Comparison of ENCODE assay signal across 8 mouse cellular contexts in genomic region chr17:32506729-32507245, GRCm38 (mm10). TPM values are rescaled to one million over a fixed set of nuclear protein-coding genes. Genes with fewer than 3 reads are reported as not detected.
A peak's percentile ranks its signal among the peaks of the same experiment; 100 is the strongest.
DNase-seq lines count a peak whose midpoint lies in the region; ATAC-seq and TF ChIP-seq lines count a peak whose summit lies in the region.

No protein-coding gene starts in this region.

- DNase-seq in lung, adult 2 months = no peak
- DNase-seq in lung, postnatal 36 days = no peak
- no peak for DNase-seq in frontal cortex, postnatal 36 days (ENCODE audit: low spot score in 2 of 2)
- DNase-seq in retina, embryonic 14.5 days (ENCODE audit: low spot score) = no peak
- no peak for DNase-seq in layer of hippocampus, adult 18-20 months (ENCODE audit: low spot score in 2 of 2)

- H3K4me2 ChIP-seq in embryonic facial prominence, embryonic 13.5 days = peak overlapping the region; percentile 74
- H3K4me2 ChIP-seq in hindbrain, embryonic 16.5 days (ENCODE audit: low read length) = peak overlapping the region; percentile 92

- 41% methylated on average over 9 of the region's 9 CpGs for WGBS in lung, adult 2 months
- 31% methylated on average over 9 of the region's 9 CpGs for WGBS in embryonic facial prominence, embryonic 13.5 days
- 45% methylated on average over 9 of the region's 9 CpGs for WGBS in hindbrain, embryonic 16.5 days
- 65% methylated on average over 9 of the region's 9 CpGs for WGBS in macrophage (ENCODE audit: missing documents)

- peak overlapping the region; percentile 70 for H3K4me3 ChIP-seq in lung, adult 2 months (replicated peaks; ENCODE audit: extremely low read depth, low read depth, low read length)
- peak overlapping the region; percentile 56 for H3K4me3 ChIP-seq in embryonic facial prominence, embryonic 13.5 days
- H3K4me3 ChIP-seq in hindbrain, embryonic 16.5 days (ENCODE audit: low read length) = peak overlapping the region; percentile 58
- peak overlapping the region; percentile 51 for H3K4me3 ChIP-seq in macrophage (ENCODE audit: inconsistent target)

- H3K9me3 ChIP-seq in embryonic facial prominence, embryonic 13.5 days = no peaks in the 10 kb centered on the region
- no peaks in the 10 kb centered on the region for H3K9me3 ChIP-seq in hindbrain, embryonic 16.5 days (ENCODE audit: control insufficient read depth, low read length)

- peak overlapping the region; percentile 89 for H3K27ac ChIP-seq in embryonic facial prominence, embryonic 13.5 days
- H3K27ac ChIP-seq in hindbrain, embryonic 16.5 days (ENCODE audit: low read depth, low read length) = peak overlapping the region; percentile 68
- H3K27ac ChIP-seq in macrophage = no peak overlapping the region

- no peak for TF ChIP-seq POLR2A in lung, adult 2 months (IDR thresholded peaks at IDR 0.05; ENCODE audit: borderline replicate concordance, extremely low read depth, low read depth, low read length)

- H3K9ac ChIP-seq in embryonic facial prominence, embryonic 13.5 days = peak overlapping the region; percentile 71
- peak overlapping the region; percentile 70 for H3K9ac ChIP-seq in hindbrain, embryonic 16.5 days (ENCODE audit: low read depth, low read length)

- ATAC-seq in embryonic facial prominence, embryonic 13.5 days (ENCODE audit: insufficient number of reproducible peaks, insufficient read depth, low FRiP score, low TSS enrichment, low read depth) = no peak
- peak; percentile 19; the same call in 1 of the 2 replicates for ATAC-seq in hindbrain, embryonic 16.5 days

- peaks cover 14% of the 10 kb centered on the region for H3K36me3 ChIP-seq in embryonic facial prominence, embryonic 13.5 days
- H3K36me3 ChIP-seq in hindbrain, embryonic 16.5 days (ENCODE audit: control insufficient read depth, insufficient read depth, low read length) = no peaks in the 10 kb centered on the region
- no peaks in the 10 kb centered on the region for H3K36me3 ChIP-seq in macrophage (ENCODE audit: inconsistent target)

- TF ChIP-seq CTCF in lung, adult 2 months (IDR thresholded peaks at IDR 0.05; ENCODE audit: insufficient read depth, low read length) = no peak

- peaks cover 6% of the 10 kb centered on the region; the same call in 1 of the 2 replicates for H3K4me1 ChIP-seq in lung, adult 2 months (ENCODE audit: control insufficient read depth, insufficient read depth, low read length)
- H3K4me1 ChIP-seq in embryonic facial prominence, embryonic 13.5 days = peaks cover 17% of the 10 kb centered on the region
- peaks cover 15% of the 10 kb centered on the region for H3K4me1 ChIP-seq in hindbrain, embryonic 16.5 days (ENCODE audit: control insufficient read depth, insufficient read depth, low read depth, low read length)

- H3K79me2 ChIP-seq in macrophage (ENCODE audit: inconsistent target) = no peaks in the 10 kb centered on the region

- H3K27me3 ChIP-seq in embryonic facial prominence, embryonic 13.5 days = no peaks in the 10 kb centered on the region
- H3K27me3 ChIP-seq in hindbrain, embryonic 16.5 days (replicated peaks; ENCODE audit: control insufficient read depth, insufficient read depth, low read length) = no peaks in the 10 kb centered on the region

RNA-seq across cellular contexts. Expression of gene Cyp4f17, which starts 0.9 kb away (rescaled TPM):
- polyA plus RNA-seq in lung, adult 2 months (2012; rRNA removed) = 7.8 and 16.8 TPM in 2 replicates
- 18.4 and 20.3 TPM in 2 replicates for polyA plus RNA-seq in embryonic facial prominence, embryonic 13.5 days (2015; fragmentation: Nextera tagmentation; extraction: Ambion mirVana)
- polyA plus RNA-seq in hindbrain, embryonic 16.5 days (2015; fragmentation: Nextera tagmentation; extraction: Ambion mirVana) = 10.7 and 11.2 TPM in 2 replicates
- 10 to 100 TPM in 5 of 26 experiments, 1 to 10 TPM in 21; 1.4 to 15.2 (median 6.5) TPM for total RNA-seq in macrophage (2018; cell fraction: chromatin; rRNA removed)
- 1 to 10 TPM in 22 of 26 experiments, under 1 TPM in 4; 0.67 to 2.8 (median 1.6) TPM for total RNA-seq in macrophage (2018; cell fraction: cytosol; rRNA removed)
- 10 to 100 TPM in 2 of 26 experiments, 1 to 10 TPM in 24; 1.4 to 12.4 (median 4.7) TPM for total RNA-seq in macrophage (2018; cell fraction: nucleus; rRNA removed)
- polyA plus RNA-seq in macrophage (2018) = 1.8 to 2.3 TPM (median 1.9 TPM) in 3 replicates
- total RNA-seq in layer of hippocampus, adult 18-20 months (2021) = 1 to 10 TPM; 2.7 to 4.4 TPM

RNA-seq across cellular contexts. Expression of gene Cyp4f16, which starts 29.6 kb away (rescaled TPM):
- 24.2 and 24.3 TPM in 2 replicates for polyA plus RNA-seq in lung, adult 2 months (2012; rRNA removed)
- 20.5 and 23.0 TPM in 2 replicates for polyA plus RNA-seq in embryonic facial prominence, embryonic 13.5 days (2015; fragmentation: Nextera tagmentation; extraction: Ambion mirVana)
- polyA plus RNA-seq in hindbrain, embryonic 16.5 days (2015; fragmentation: Nextera tagmentation; extraction: Ambion mirVana) = 17.3 and 18.7 TPM in 2 replicates
- 10 to 100 TPM in 21 of 26 experiments, 1 to 10 TPM in 5; 3.3 to 48.4 (median 31.2) TPM for total RNA-seq in macrophage (2018; cell fraction: chromatin; rRNA removed)
- total RNA-seq in macrophage (2018; cell fraction: cytosol; rRNA removed) = 10 to 100 TPM; 12.9 to 23.5 (median 18.3) TPM
- 10 to 100 TPM in 25 of 26 experiments, 1 to 10 TPM in 1; 6.5 to 47.4 (median 24.3) TPM for total RNA-seq in macrophage (2018; cell fraction: nucleus; rRNA removed)
- polyA plus RNA-seq in macrophage (2018) = 9.3 to 18.1 TPM (median 16.2 TPM) in 3 replicates
- 1 to 10 TPM; 5.2 to 6.0 TPM for total RNA-seq in layer of hippocampus, adult 18-20 months (2021)

RNA-seq across cellular contexts. Expression of gene Cyp4f39, which starts 54.3 kb away (rescaled TPM):
- polyA plus RNA-seq in lung, adult 2 months (2012; rRNA removed) = 4.0 and 18.7 TPM in 2 replicates
- polyA plus RNA-seq in embryonic facial prominence, embryonic 13.5 days (2015; fragmentation: Nextera tagmentation; extraction: Ambion mirVana) = 2.0 and 3.5 TPM in 2 replicates
- 0.94 and 1.3 TPM in 2 replicates for polyA plus RNA-seq in hindbrain, embryonic 16.5 days (2015; fragmentation: Nextera tagmentation; extraction: Ambion mirVana)
- under 1 TPM in 1 of 26 experiments, not detected in 25; 0.90 TPM for total RNA-seq in macrophage (2018; cell fraction: chromatin; rRNA removed)
- total RNA-seq in macrophage (2018; cell fraction: cytosol; rRNA removed) = under 1 TPM in 17 of 26 experiments, not detected in 9; 0.06 to 0.39 (median 0.14) TPM
- under 1 TPM in 1 of 26 experiments, not detected in 25; 0.46 TPM for total RNA-seq in macrophage (2018; cell fraction: nucleus; rRNA removed)
- polyA plus RNA-seq in macrophage (2018) = 0.14 TPM in 1 of 3 replicates, not detected in the others
- under 1 TPM in 1 of 2 experiments, not detected in 1; 0.20 TPM for total RNA-seq in layer of hippocampus, adult 18-20 months (2021)
